Mouse (Mus musculus) ovary, postnatal 36 days (tissue): ENCODE data around the gene Pou1f1.

Source experiments
- DNase-seq: peaks from one replicate; pipeline ENCODE4 v3.0.0; 2022; ENCODE audit warnings: low spot score, mixed read lengths

Pou1f1 gene

GRCm38 (mm10) chr16:65520211-65520610 is at the start of gene Pou1f1:
Pou1f1 (plus strand) TSS chr16:65520511.
- no peak for DNase-seq

- DNase-seq: no peak
Measured at GRCm38 (mm10) chr16:65470650-65471049, 49.7 kb upstream of the Pou1f1 start.

- no peak for DNase-seq
Measured at GRCm38 (mm10) chr16:65472472-65473001, 47.8 kb upstream of the Pou1f1 start.

GRCm38 (mm10) chr16:65485726-65486125 is 34.6 kb upstream of the Pou1f1 start:
- DNase-seq: no peak

- no peak for DNase-seq
Measured at GRCm38 (mm10) chr16:65496030-65496429, 24.3 kb upstream of the Pou1f1 start.

- DNase-seq: no peak
Measured at GRCm38 (mm10) chr16:65497049-65497448, 23.3 kb upstream of the Pou1f1 start.

- no peak for DNase-seq
Measured at GRCm38 (mm10) chr16:65514223-65514622, 6.1 kb upstream of the Pou1f1 start.

- DNase-seq: no peak
Measured at GRCm38 (mm10) chr16:65526004-65526403, 5.7 kb downstream of the Pou1f1 start.

GRCm38 (mm10) chr16:65526695-65527094 is 6.4 kb downstream of the Pou1f1 start:
- DNase-seq: no peak

- DNase-seq: no peak
Measured at GRCm38 (mm10) chr16:65529589-65529988, 9.3 kb downstream of the Pou1f1 start.

- no peak for DNase-seq
Measured at GRCm38 (mm10) chr16:65531663-65532062, 11.4 kb downstream of the Pou1f1 start.

GRCm38 (mm10) chr16:65533315-65533999 is 13.1 kb downstream of the Pou1f1 start:
- DNase-seq: no peak

- DNase-seq: no peak
Measured at GRCm38 (mm10) chr16:65543676-65544293, 23.5 kb downstream of the Pou1f1 start.

GRCm38 (mm10) chr16:65548960-65549359 is 28.6 kb downstream of the Pou1f1 start:
- DNase-seq: no peak

- no peak for DNase-seq
Measured at GRCm38 (mm10) chr16:65550814-65551213, 30.5 kb downstream of the Pou1f1 start.

GRCm38 (mm10) chr16:65554267-65554666 is 34.0 kb downstream of the Pou1f1 start:
- no peak for DNase-seq

GRCm38 (mm10) chr16:65557369-65557768 is 37.1 kb downstream of the Pou1f1 start:
- no peak for DNase-seq

- no peak for DNase-seq
Measured at GRCm38 (mm10) chr16:65559591-65559990, 39.3 kb downstream of the Pou1f1 start.

GRCm38 (mm10) chr16:65560996-65561962 is 41.0 kb downstream of the Pou1f1 start:
- DNase-seq: no peak

GRCm38 (mm10) chr16:65561963-65562863 is 41.9 kb downstream of the Pou1f1 start, which contains the start of gene Chmp2b:
Chmp2b (minus strand) TSS chr16:65562726.
- DNase-seq: peak; percentile 84

GRCm38 (mm10) chr16:65562864-65563206 is 42.5 kb downstream of the Pou1f1 start:
- no peak for DNase-seq
